Mouse (Mus musculus) megakaryocyte, embryonic 14.5 days (primary cell): Measurements from ENCODE around the gene Mastl. TPM values are rescaled to one million over a fixed set of nuclear protein-coding genes. Genes with fewer than 3 reads are reported as not detected.

Source experiments
- H3K27me3 ChIP-seq: replicated peaks from 2 replicates; pipeline ENCODE3; 2012; ENCODE audit warnings: inconsistent platforms
- H3K36me3 ChIP-seq: replicated peaks from 2 replicates; pipeline ENCODE3; 2012; ENCODE audit warnings: low read length, inconsistent platforms, mixed read lengths
- H3K4me1 ChIP-seq: 2 replicates; pipeline ENCODE4 v1.6.1; 2012; ENCODE audit warnings: inconsistent platforms
- H3K4me3 ChIP-seq: replicated peaks from 2 replicates; pipeline ENCODE3; 2012; ENCODE audit warnings: moderate library complexity, mild to moderate bottlenecking, inconsistent platforms
- H3K9me3 ChIP-seq: 2 replicates; pipeline ENCODE4 v1.6.1; 2012; ENCODE audit warnings: inconsistent platforms
- FLI1 ChIP-seq: IDR thresholded peaks from 2 replicates; pipeline ENCODE4 v1.6.1; 2012; ENCODE audit warnings: low read length, inconsistent platforms, mixed read lengths
- GATA1 ChIP-seq: IDR thresholded peaks from 3 replicates; pipeline ENCODE4 v1.6.1; 2012; ENCODE audit warnings: mixed read lengths, low read length, inconsistent platforms, borderline replicate concordance
- polyA plus RNA-seq: library from polyadenylated mRNA; stranded (reverse); fragments of >175 nt; gene quantifications from 2 replicates; pipeline ENCODE4 v1.2.3, GENCODE M21; 2012; ENCODE audit warnings: low replicate concordance; ENCODE audit not compliant: insufficient read depth

Gene Mastl
- polyA plus RNA-seq: 0.25 TPM in 1 of 2 replicates, not detected in the other

- peaks cover 48% of the 10 kb centered on the region for H3K4me1 ChIP-seq
- TF ChIP-seq GATA1: no peak
- peak; percentile 82; the same call in 1 of the 2 replicates for TF ChIP-seq FLI1
- H3K27me3 ChIP-seq: no peaks in the 10 kb centered on the region
Observed at GRCm38 (mm10) chr2:23155777-23156607, at the start of gene Mastl, which contains the start of gene Yme1l1. Gene Mastl (minus strand): TSS chr2:23156024. Gene Yme1l1 (plus strand): TSS chr2:23156369.

GRCm38 (mm10) chr2:23202900-23203670 is 47.3 kb upstream of the Mastl start:
- no peaks in the 10 kb centered on the region for H3K27me3 ChIP-seq
- peaks cover 28% of the 10 kb centered on the region for H3K36me3 ChIP-seq
- TF ChIP-seq GATA1: no peak
- no peak for TF ChIP-seq FLI1
- H3K4me3 ChIP-seq: no peak overlapping the region
- H3K9me3 ChIP-seq: no peaks in the 10 kb centered on the region
- H3K4me1 ChIP-seq: no peaks in the 10 kb centered on the region

More at GRCm38 (mm10) chr2:23155777-23156607, at the start of gene Mastl, which contains the start of gene Yme1l1:
- Histone ChIP-seq H3K9me3 (no peaks in the 10 kb centered on the region), H3K36me3 (peaks cover 13% of the 10 kb centered on the region), H3K4me3 (peak within 1 kb of the TSS; percentile 99)

- Histone ChIP-seq H3K9me3 (no peaks in the 10 kb centered on the region), H3K4me3 (no peak overlapping the region), H3K4me1 (no peaks in the 10 kb centered on the region), H3K36me3 (peaks cover 46% of the 10 kb centered on the region), H3K27me3 (no peaks in the 10 kb centered on the region)
- TF ChIP-seq FLI1 (no peak), GATA1 (no peak)
Observed at GRCm38 (mm10) chr2:23201034-23201433, 45.2 kb upstream of the Mastl start.

GRCm38 (mm10) chr2:23194366-23194765 is 38.5 kb upstream of the Mastl start:
- Histone ChIP-seq H3K9me3 (no peaks in the 10 kb centered on the region), H3K4me1 (no peaks in the 10 kb centered on the region), H3K36me3 (peaks cover 95% of the 10 kb centered on the region), H3K27me3 (no peaks in the 10 kb centered on the region), H3K4me3 (no peak overlapping the region)
- TF ChIP-seq FLI1: no peak
- TF ChIP-seq GATA1: no peak

- no peak overlapping the region for H3K4me3 ChIP-seq
- no peaks in the 10 kb centered on the region for H3K27me3 ChIP-seq
- H3K9me3 ChIP-seq: no peaks in the 10 kb centered on the region
- H3K4me1 ChIP-seq: 0 out of 2 replicates have a peak, but pooled peaks cover 4% of the 10 kb centered on the region
- TF ChIP-seq GATA1 (no peak), FLI1 (no peak)
- peaks cover 94% of the 10 kb centered on the region for H3K36me3 ChIP-seq
Observed at GRCm38 (mm10) chr2:23172305-23172704, 16.5 kb upstream of the Mastl start.

- Histone ChIP-seq H3K27me3 (no peaks in the 10 kb centered on the region), H3K9me3 (no peaks in the 10 kb centered on the region), H3K4me1 (peaks cover 50% of the 10 kb centered on the region), H3K4me3 (peak overlapping the region; percentile 99), H3K36me3 (peaks cover 16% of the 10 kb centered on the region)
- TF ChIP-seq GATA1: no peak
- no peak for TF ChIP-seq FLI1
Observed at GRCm38 (mm10) chr2:23156608-23157081, 821 bp upstream of the Mastl start.

- H3K4me3 ChIP-seq: peak overlapping the region; percentile 99
- no peaks in the 10 kb centered on the region for H3K9me3 ChIP-seq
- TF ChIP-seq GATA1: no peak
- no peak for TF ChIP-seq FLI1
- H3K4me1 ChIP-seq: peaks cover 46% of the 10 kb centered on the region
- peaks cover 18% of the 10 kb centered on the region for H3K36me3 ChIP-seq
- no peaks in the 10 kb centered on the region for H3K27me3 ChIP-seq
Observed at GRCm38 (mm10) chr2:23155199-23155621, 614 bp downstream of the Mastl start.

GRCm38 (mm10) chr2:23119573-23119972 is 36.3 kb downstream of the Mastl start:
- H3K4me3 ChIP-seq: no peak overlapping the region
- peaks cover 2% of the 10 kb centered on the region; the same call in 1 of the 2 replicates for H3K4me1 ChIP-seq
- TF ChIP-seq FLI1 (no peak), GATA1 (no peak)
- H3K36me3 ChIP-seq: peaks cover 65% of the 10 kb centered on the region
- H3K27me3 ChIP-seq: no peaks in the 10 kb centered on the region
- no peaks in the 10 kb centered on the region for H3K9me3 ChIP-seq

GRCm38 (mm10) chr2:23102266-23102665 is 53.6 kb downstream of the Mastl start:
- H3K4me3 ChIP-seq: no peak overlapping the region

More at GRCm38 (mm10) chr2:23102266-23102665, 53.6 kb downstream of the Mastl start:
- peaks cover 4% of the 10 kb centered on the region; the same call in 1 of the 2 replicates for H3K4me1 ChIP-seq
- TF ChIP-seq FLI1 (no peak), GATA1 (no peak)
- H3K36me3 ChIP-seq: peaks cover 29% of the 10 kb centered on the region
- no peaks in the 10 kb centered on the region for H3K27me3 ChIP-seq
- no peaks in the 10 kb centered on the region for H3K9me3 ChIP-seq
